Mouse (Mus musculus): Measurements from ENCODE around the gene Rtl8a. TPM values are rescaled to one million over a fixed set of nuclear protein-coding genes. Genes with fewer than 3 reads are reported as not detected.
A peak's percentile ranks its signal among the peaks of the same experiment; 100 is the strongest.
"Not testable (repeated sequence)": the region's sequence is repeated elsewhere in the genome, so short reads cannot be mapped to it uniquely, and the experiment has no call there.

Rtl8a gene
- polyA plus RNA-seq, 1 experiment from 2014 or later, result 94.3 TPM

DNA sequence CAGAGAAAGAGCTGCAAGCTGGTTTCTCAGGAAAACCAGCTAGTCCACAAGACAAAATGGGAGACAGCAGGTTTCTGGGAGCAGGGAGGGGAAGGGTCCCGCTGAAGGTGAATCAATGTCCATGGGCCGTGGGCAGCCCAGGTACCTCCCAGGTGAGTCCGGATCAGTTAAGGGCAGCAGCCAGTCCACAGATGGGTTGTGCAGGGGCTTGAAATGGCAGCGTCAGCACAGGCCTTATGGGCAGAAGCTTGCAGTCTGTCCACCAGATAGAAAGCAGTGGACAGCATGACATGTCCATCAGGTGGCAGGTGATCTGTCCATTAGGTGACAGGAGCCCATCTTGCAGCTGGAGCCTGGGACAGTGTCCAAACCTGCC lies 890 bp downstream of the Rtl8a start:
- WGBS, result 42% methylated on average over 4 of the region's 4 CpGs
- H3K36me3 ChIP-seq; H3K27ac ChIP-seq (replicated peaks): not testable (repeated sequence)

DNA sequence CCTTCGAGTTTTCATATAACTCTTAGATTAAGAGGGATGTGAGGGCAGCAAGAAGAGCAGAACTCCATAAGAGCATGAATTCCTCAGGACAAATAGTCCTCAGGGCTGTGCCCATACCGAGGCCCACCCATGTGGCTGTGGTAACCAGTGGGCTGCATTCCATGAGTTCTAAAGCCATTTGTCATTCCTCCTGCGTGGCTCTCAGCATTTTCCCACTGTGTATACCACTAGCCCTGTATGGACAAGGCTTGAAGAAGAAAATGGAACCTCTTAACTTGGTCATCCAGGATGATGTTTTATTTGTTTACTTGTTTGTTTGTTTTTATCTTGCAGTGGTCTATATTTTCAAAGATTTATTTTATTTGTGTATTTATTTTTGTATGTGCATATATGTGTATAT lies 5.4 kb downstream of the Rtl8a start:
- not testable (repeated sequence) for H3K9me3 ChIP-seq; H3K27ac ChIP-seq (replicated peaks); H3K4me3 ChIP-seq; H3K4me1 ChIP-seq; H3K9ac ChIP-seq; H3K36me3 ChIP-seq; H3K4me2 ChIP-seq; H3K27me3 ChIP-seq (replicated peaks); ATAC-seq (ENCODE audit: extremely low read depth, insufficient number of reproducible peaks, low FRiP score, low TSS enrichment)
- WGBS, result 55% methylated on average over 3 of the region's 3 CpGs

More for the DNA sequence above, 890 bp downstream of the Rtl8a start:
- H3K9ac ChIP-seq, result peak overlapping the region; percentile 47; the same call in 1 of the 2 replicates
- H3K4me3 ChIP-seq, result peak overlapping the region; percentile 41
- H3K9me3 ChIP-seq; H3K4me1 ChIP-seq; ATAC-seq (ENCODE audit: extremely low read depth, insufficient number of reproducible peaks, low FRiP score, low TSS enrichment); H3K27me3 ChIP-seq (replicated peaks): not testable (repeated sequence)
- H3K4me2 ChIP-seq, result peak overlapping the region; percentile 59

DNA sequence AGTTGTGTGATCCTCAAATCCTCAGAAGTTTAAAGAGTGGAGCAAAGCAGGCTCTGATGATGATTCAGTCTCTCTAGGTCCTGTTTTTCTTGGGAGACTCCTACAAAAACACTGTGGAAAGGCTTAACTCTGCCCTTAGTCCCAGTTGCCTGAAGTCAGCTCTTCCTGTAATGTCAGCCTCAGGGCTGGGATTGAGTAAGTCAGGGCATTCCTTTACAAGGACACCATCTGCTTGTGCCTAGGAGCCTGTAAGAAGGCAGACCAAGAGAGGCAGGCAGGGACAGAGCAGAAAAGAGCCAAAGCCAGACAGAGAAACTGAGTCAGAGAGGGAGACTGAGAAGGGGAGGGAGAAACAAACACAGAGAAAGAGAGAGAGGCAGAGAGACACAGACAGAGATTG lies 32.1 kb downstream of the Rtl8a start:
- H3K27ac ChIP-seq (replicated peaks); H3K27me3 ChIP-seq (replicated peaks); H3K9me3 ChIP-seq; H3K4me1 ChIP-seq; ATAC-seq (ENCODE audit: extremely low read depth, insufficient number of reproducible peaks, low FRiP score, low TSS enrichment); H3K4me3 ChIP-seq; H3K4me2 ChIP-seq; H3K36me3 ChIP-seq; H3K9ac ChIP-seq: not testable (repeated sequence)

DNA sequence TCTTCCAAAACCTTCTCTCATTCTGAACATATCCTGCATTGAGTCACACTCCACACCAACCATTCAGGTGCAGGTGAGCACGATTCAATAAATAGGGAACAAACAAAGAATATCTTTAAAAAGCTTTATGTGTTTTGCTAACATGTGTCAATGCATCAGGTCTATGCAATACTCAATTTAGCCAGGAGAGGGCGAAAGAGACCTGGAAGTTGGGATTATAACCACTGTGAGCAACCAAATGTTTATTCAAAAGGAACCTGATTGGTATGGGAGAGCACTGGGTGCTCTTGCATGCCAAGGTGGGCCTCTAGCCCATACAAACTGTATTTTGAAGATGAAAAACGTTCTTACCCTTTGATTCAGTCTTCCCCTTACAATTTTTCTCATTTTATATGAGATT lies 32.9 kb downstream of the Rtl8a start:
- no peak overlapping the region for H3K4me2 ChIP-seq
- 3% methylated on average over 3 of the region's 3 CpGs for WGBS
- no peak overlapping the region for H3K4me3 ChIP-seq
- H3K27ac ChIP-seq (replicated peaks), result no peak overlapping the region
- no peaks in the 10 kb centered on the region for H3K9me3 ChIP-seq
- ATAC-seq (ENCODE audit: extremely low read depth, insufficient number of reproducible peaks, low FRiP score, low TSS enrichment), result no peak
- no peak overlapping the region for H3K9ac ChIP-seq
- H3K4me1 ChIP-seq, result no peaks in the 10 kb centered on the region
- H3K27me3 ChIP-seq (replicated peaks), result no peaks in the 10 kb centered on the region
- H3K36me3 ChIP-seq, result no peaks in the 10 kb centered on the region

DNA sequence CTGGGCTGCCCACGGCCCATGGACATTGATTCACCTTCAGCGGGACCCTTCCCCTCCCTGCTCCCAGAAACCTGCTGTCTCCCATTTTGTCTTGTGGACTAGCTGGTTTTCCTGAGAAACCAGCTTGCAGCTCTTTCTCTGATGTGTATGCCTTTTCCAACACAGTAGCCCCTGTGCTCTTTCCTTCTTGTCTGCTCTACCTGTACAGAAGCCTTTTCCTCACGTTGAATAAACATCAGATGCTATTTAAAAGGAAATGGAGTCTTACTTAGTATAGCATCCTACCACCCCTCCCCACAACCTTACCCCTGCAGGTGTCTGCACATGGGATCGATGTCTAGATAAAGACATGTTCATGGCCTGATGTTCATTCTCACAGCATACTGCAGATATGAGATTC lies 34.6 kb downstream of the Rtl8a start, which contains the start of gene Gm14597:
Gm14597 (minus strand) TSS at position 101 of the 400 bp plus-strand sequence.
- not testable (repeated sequence) for H3K36me3 ChIP-seq; ATAC-seq (ENCODE audit: extremely low read depth, insufficient number of reproducible peaks, low FRiP score, low TSS enrichment); H3K4me1 ChIP-seq; H3K9me3 ChIP-seq; H3K27me3 ChIP-seq (replicated peaks)
- Histone ChIP-seq H3K4me3 (peak within 1 kb of the TSS; percentile 56), H3K9ac (peak within 1 kb of the TSS; percentile 79), H3K4me2 (peak within 1 kb of the TSS; percentile 69), H3K27ac (replicated peaks) (peak within 1 kb of the TSS; percentile 67)
- 82% methylated on average over 3 of the region's 4 CpGs for WGBS

DNA sequence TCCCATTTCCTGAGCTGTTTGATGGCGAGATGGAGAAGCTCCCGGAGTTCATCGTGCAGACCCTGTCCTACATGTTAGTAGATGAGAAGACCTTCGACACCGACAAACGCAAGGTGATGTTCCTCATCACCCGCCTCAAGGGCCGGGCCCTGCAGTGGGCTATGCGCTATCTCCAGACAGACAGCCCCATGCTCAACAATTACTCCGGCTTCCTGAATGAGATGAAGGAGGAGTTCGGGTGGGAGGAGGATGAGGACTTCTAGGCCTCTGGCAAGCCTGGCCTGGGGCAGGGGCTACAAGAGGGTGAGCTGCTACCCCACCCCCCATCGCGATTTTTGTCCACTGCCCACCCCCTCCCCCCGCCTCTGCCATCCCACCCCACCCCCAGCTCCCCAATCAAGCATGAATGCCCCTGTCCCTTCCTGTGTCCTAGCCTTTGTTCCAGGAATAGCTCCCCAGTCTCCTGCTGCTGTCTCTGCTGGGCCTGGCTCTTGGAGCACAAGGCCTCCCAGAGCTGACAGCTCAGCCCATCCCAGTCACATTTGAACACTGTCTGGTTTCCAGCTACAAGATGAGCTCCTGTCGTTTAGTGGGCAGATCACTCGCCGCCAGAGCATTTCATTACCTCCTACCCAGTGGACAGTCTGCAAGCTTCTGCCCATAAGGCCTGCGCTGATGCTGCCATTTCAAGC lies 35.2 kb downstream of the Rtl8a start:
- peak overlapping the region; percentile 79 for H3K9ac ChIP-seq
- H3K27ac ChIP-seq (replicated peaks), result peak overlapping the region; percentile 67
- 16% methylated on average over 15 of the region's 18 CpGs for WGBS
- H3K27me3 ChIP-seq (replicated peaks), result no peaks in the 10 kb centered on the region
- H3K4me2 ChIP-seq, result peak overlapping the region; percentile 69
- ATAC-seq (ENCODE audit: extremely low read depth, insufficient number of reproducible peaks, low FRiP score, low TSS enrichment), result no peak
- no peaks in the 10 kb centered on the region for H3K9me3 ChIP-seq
- peak overlapping the region; percentile 56 for H3K4me3 ChIP-seq
- no peaks in the 10 kb centered on the region for H3K36me3 ChIP-seq
- no peaks in the 10 kb centered on the region for H3K4me1 ChIP-seq

DNA sequence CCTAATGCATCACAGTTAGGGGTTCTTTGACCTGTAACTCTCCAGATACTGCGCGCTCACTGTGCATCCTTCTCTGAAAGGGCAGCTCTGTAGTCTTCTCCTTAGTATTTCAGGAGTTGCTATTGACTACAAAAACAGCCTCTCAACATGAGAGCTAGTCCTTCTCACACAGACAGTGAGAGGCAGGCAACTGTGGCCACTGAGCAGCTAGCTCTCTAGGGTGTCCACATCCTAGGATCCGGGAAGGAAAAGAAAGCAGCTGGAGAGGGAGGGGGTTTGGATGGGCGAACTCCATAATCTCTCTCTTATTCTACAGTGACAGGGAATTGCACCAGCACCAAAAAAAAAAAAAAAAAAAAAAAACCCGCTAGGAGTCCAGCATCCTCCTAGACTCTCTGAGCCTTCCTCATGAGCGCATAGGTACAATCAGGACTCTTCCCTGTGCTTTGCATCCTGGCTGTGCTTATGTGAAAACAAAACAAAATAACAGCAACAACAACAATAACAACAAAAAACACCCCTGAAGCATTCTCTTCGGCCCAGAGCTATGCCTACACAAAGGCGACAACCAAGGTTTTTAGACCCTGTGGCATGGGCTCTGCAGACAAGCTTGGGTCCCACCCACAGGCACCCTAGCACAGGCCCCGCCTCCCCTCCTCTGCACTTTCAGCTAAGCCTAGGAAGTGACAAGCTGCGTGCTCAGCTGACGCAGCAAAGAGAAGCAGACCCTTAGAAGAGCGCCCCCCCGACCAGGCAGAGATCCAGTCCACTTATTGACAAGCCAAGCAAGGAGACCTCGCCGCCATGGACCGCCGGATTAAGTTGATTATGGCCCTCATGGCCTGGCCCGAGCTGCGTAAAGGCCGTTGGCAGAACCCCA lies 36.0 kb downstream of the Rtl8a start, which contains the start of gene Rtl8c:
Rtl8c (plus strand) TSS at position 791 of the 880 bp plus-strand sequence.
- WGBS, result 22% methylated on average over 20 of the region's 20 CpGs
- ATAC-seq (ENCODE audit: extremely low read depth, insufficient number of reproducible peaks, low FRiP score, low TSS enrichment), result peak; percentile 46; the same call in 1 of the 2 replicates
- Histone ChIP-seq H3K9me3 (no peaks in the 10 kb centered on the region), H3K4me3 (peak within 1 kb of the TSS; percentile 56), H3K4me2 (peak within 1 kb of the TSS; percentile 69), H3K9ac (peak within 1 kb of the TSS; percentile 79), H3K27ac (replicated peaks) (peak within 1 kb of the TSS; percentile 67), H3K27me3 (replicated peaks) (no peaks in the 10 kb centered on the region), H3K36me3 (no peaks in the 10 kb centered on the region), H3K4me1 (no peaks in the 10 kb centered on the region)

DNA sequence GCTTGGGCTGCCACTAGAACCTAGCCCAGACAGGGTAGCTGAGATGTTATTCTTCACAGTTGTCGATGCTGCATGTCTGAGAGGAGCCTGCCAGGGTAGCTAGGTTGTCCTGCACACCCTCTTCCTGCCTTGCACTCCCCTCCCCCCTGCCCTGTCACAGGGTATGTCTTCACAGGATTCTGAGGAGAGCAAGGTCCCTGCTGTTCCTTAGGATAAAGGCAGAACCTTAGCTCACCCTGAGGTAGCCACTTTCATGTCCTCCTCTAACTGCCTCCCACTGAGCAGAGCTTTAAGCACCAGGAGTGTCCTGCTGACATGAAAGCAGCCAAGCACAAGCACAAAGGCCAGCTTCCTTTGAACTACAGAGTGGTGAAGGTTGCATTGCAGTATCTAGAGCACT lies 37.3 kb downstream of the Rtl8a start:
- ATAC-seq (ENCODE audit: extremely low read depth, insufficient number of reproducible peaks, low FRiP score, low TSS enrichment); H3K4me2 ChIP-seq; H3K27ac ChIP-seq (replicated peaks); H3K4me1 ChIP-seq; H3K36me3 ChIP-seq; H3K27me3 ChIP-seq (replicated peaks); H3K9ac ChIP-seq; H3K9me3 ChIP-seq; H3K4me3 ChIP-seq: not testable (repeated sequence)
- whole genome bisulfite sequencing, result 25% methylated on average over 1 of the region's 1 CpGs

DNA sequence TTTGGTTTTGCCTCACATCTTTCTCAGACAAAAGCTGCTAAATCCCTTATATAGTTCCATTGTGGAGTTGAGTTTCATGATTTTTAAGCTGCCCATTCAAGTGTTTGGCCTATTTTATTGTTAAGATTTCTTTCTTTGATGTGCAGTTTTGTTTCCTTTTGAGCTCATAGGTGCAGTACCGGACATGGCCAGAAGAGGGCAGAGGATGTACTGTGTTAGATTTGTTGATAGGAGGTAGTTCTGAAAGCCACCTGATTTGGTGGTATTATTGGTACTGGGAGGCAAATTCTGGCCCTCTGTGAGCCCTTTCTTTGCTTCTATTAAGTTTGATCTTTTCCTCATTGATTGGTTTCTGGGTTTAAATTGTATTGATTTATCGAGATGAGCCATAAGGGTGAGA lies 43.5 kb downstream of the Rtl8a start:
- 27% methylated on average over 2 of the region's 2 CpGs for WGBS
- H3K36me3 ChIP-seq; H3K27me3 ChIP-seq (replicated peaks); H3K4me3 ChIP-seq; ATAC-seq (ENCODE audit: extremely low read depth, insufficient number of reproducible peaks, low FRiP score, low TSS enrichment); H3K4me2 ChIP-seq; H3K27ac ChIP-seq (replicated peaks); H3K4me1 ChIP-seq; H3K9ac ChIP-seq; H3K9me3 ChIP-seq: not testable (repeated sequence)
